Mouse (Mus musculus): ENCODE results near the gene Tent4a.

Tent4a gene

GRCm38 (mm10) chr13:69522161-69522791 lies 12.1 kb downstream of the Tent4a start:
- no peak for TF ChIP-seq POU5F1 (IDR thresholded peaks at IDR 0.05; ENCODE audit: borderline replicate concordance, low read length)
- TF ChIP-seq CTCF (conservative IDR thresholded peaks at IDR 0.05; ENCODE audit: low read length), result no peak
- TF ChIP-seq NANOG (IDR thresholded peaks at IDR 0.05; ENCODE audit: borderline replicate concordance, low read length), result no peak
- peaks cover 82% of the 10 kb centered on the region for H3K4me1 ChIP-seq (replicated peaks; ENCODE audit: low read depth, low read length)
- H3K4me3 ChIP-seq (replicated peaks; ENCODE audit: low read length), result no peak overlapping the region
- peaks cover 19% of the 10 kb centered on the region; the same call in 1 of the 2 replicates for H3K36me3 ChIP-seq (ENCODE audit: insufficient read depth, low read length)
- H3K9me3 ChIP-seq (ENCODE audit: low read length), result no peaks in the 10 kb centered on the region
- no peaks in the 10 kb centered on the region for H3K27me3 ChIP-seq (ENCODE audit: insufficient read depth, low read length)

GRCm38 (mm10) chr13:69519137-69519536 lies 15.3 kb downstream of the Tent4a start:
- TF ChIP-seq POU5F1 (IDR thresholded peaks at IDR 0.05; ENCODE audit: borderline replicate concordance, low read length) (no peak), CTCF (conservative IDR thresholded peaks at IDR 0.05; ENCODE audit: low read length) (no peak), NANOG (IDR thresholded peaks at IDR 0.05; ENCODE audit: borderline replicate concordance, low read length) (no peak)
- H3K4me1 ChIP-seq (replicated peaks; ENCODE audit: low read depth, low read length), result peaks cover 62% of the 10 kb centered on the region
- H3K36me3 ChIP-seq (ENCODE audit: insufficient read depth, low read length), result peaks cover 27% of the 10 kb centered on the region
- H3K27me3 ChIP-seq (ENCODE audit: insufficient read depth, low read length), result no peaks in the 10 kb centered on the region
- H3K4me3 ChIP-seq (replicated peaks; ENCODE audit: low read length), result no peak overlapping the region
- no peaks in the 10 kb centered on the region for H3K9me3 ChIP-seq (ENCODE audit: low read length)

- no peaks in the 10 kb centered on the region for H3K27me3 ChIP-seq (ENCODE audit: insufficient read depth, low read length)
- H3K4me3 ChIP-seq (replicated peaks; ENCODE audit: low read length), result no peak overlapping the region
- peaks cover 47% of the 10 kb centered on the region for H3K4me1 ChIP-seq (replicated peaks; ENCODE audit: low read depth, low read length)
- no peak for TF ChIP-seq NANOG (IDR thresholded peaks at IDR 0.05; ENCODE audit: borderline replicate concordance, low read length)
- TF ChIP-seq POU5F1 (IDR thresholded peaks at IDR 0.05; ENCODE audit: borderline replicate concordance, low read length), result no peak
- H3K36me3 ChIP-seq (ENCODE audit: insufficient read depth, low read length), result peaks cover 39% of the 10 kb centered on the region
- H3K9me3 ChIP-seq (ENCODE audit: low read length), result no peaks in the 10 kb centered on the region
These were observed 17.0 kb downstream of the Tent4a start for GRCm38 (mm10) chr13:69517445-69517844.

- peaks cover 26% of the 10 kb centered on the region for H3K4me1 ChIP-seq (replicated peaks; ENCODE audit: low read depth, low read length)
- TF ChIP-seq POU5F1 (IDR thresholded peaks at IDR 0.05; ENCODE audit: borderline replicate concordance, low read length), result no peak
- TF ChIP-seq CTCF (conservative IDR thresholded peaks at IDR 0.05; ENCODE audit: low read length), result no peak
- TF ChIP-seq NANOG (IDR thresholded peaks at IDR 0.05; ENCODE audit: borderline replicate concordance, low read length), result no peak
These were observed 19.3 kb downstream of the Tent4a start for GRCm38 (mm10) chr13:69515091-69515490.

GRCm38 (mm10) chr13:69509391-69510244 lies 24.8 kb downstream of the Tent4a start:
- no peak overlapping the region for H3K4me3 ChIP-seq (replicated peaks; ENCODE audit: low read length)
- H3K9me3 ChIP-seq (ENCODE audit: low read length), result no peaks in the 10 kb centered on the region
- H3K27me3 ChIP-seq (ENCODE audit: insufficient read depth, low read length), result no peaks in the 10 kb centered on the region
- peaks cover 4% of the 10 kb centered on the region; the same call in 1 of the 2 replicates for H3K4me1 ChIP-seq (replicated peaks; ENCODE audit: low read depth, low read length)
- H3K36me3 ChIP-seq (ENCODE audit: insufficient read depth, low read length), result peaks cover 82% of the 10 kb centered on the region
- TF ChIP-seq POU5F1 (IDR thresholded peaks at IDR 0.05; ENCODE audit: borderline replicate concordance, low read length) (no peak), CTCF (conservative IDR thresholded peaks at IDR 0.05; ENCODE audit: low read length) (peak; percentile 45)

More at GRCm38 (mm10) chr13:69515091-69515490, 19.3 kb downstream of the Tent4a start:
- Histone ChIP-seq H3K9me3 (ENCODE audit: low read length) (no peaks in the 10 kb centered on the region), H3K27me3 (ENCODE audit: insufficient read depth, low read length) (no peaks in the 10 kb centered on the region), H3K36me3 (ENCODE audit: insufficient read depth, low read length) (peaks cover 59% of the 10 kb centered on the region), H3K4me3 (replicated peaks; ENCODE audit: low read length) (no peak overlapping the region)

- no peaks in the 10 kb centered on the region for H3K9me3 ChIP-seq (ENCODE audit: low read length)
- peaks cover 91% of the 10 kb centered on the region for H3K36me3 ChIP-seq (ENCODE audit: insufficient read depth, low read length)
- H3K4me3 ChIP-seq (replicated peaks; ENCODE audit: low read length), result no peak overlapping the region
- peaks cover 4% of the 10 kb centered on the region; the same call in 1 of the 2 replicates for H3K4me1 ChIP-seq (replicated peaks; ENCODE audit: low read depth, low read length)
- H3K27me3 ChIP-seq (ENCODE audit: insufficient read depth, low read length), result no peaks in the 10 kb centered on the region
- TF ChIP-seq CTCF (conservative IDR thresholded peaks at IDR 0.05; ENCODE audit: low read length), result no peak
- no peak for TF ChIP-seq POU5F1 (IDR thresholded peaks at IDR 0.05; ENCODE audit: borderline replicate concordance, low read length)
- no peak for TF ChIP-seq NANOG (IDR thresholded peaks at IDR 0.05; ENCODE audit: borderline replicate concordance, low read length)
These were observed 26.8 kb downstream of the Tent4a start for GRCm38 (mm10) chr13:69507666-69508065.

- Histone ChIP-seq H3K4me3 (replicated peaks; ENCODE audit: low read length) (no peak overlapping the region), H3K36me3 (ENCODE audit: insufficient read depth, low read length) (peaks cover 91% of the 10 kb centered on the region)
- no peak for TF ChIP-seq CTCF (conservative IDR thresholded peaks at IDR 0.05; ENCODE audit: low read length)
These were observed 27.9 kb downstream of the Tent4a start for GRCm38 (mm10) chr13:69506341-69507086.

GRCm38 (mm10) chr13:69502863-69503262 lies 31.6 kb downstream of the Tent4a start:
- Histone ChIP-seq H3K9me3 (ENCODE audit: low read length) (no peaks in the 10 kb centered on the region), H3K27me3 (ENCODE audit: insufficient read depth, low read length) (no peaks in the 10 kb centered on the region), H3K4me1 (replicated peaks; ENCODE audit: low read depth, low read length) (no peaks in the 10 kb centered on the region), H3K4me3 (replicated peaks; ENCODE audit: low read length) (no peak overlapping the region), H3K36me3 (ENCODE audit: insufficient read depth, low read length) (peaks cover 97% of the 10 kb centered on the region)
- TF ChIP-seq POU5F1 (IDR thresholded peaks at IDR 0.05; ENCODE audit: borderline replicate concordance, low read length) (no peak), NANOG (IDR thresholded peaks at IDR 0.05; ENCODE audit: borderline replicate concordance, low read length) (no peak), CTCF (conservative IDR thresholded peaks at IDR 0.05; ENCODE audit: low read length) (no peak)

More at GRCm38 (mm10) chr13:69506341-69507086, 27.9 kb downstream of the Tent4a start:
- H3K4me1 ChIP-seq (replicated peaks; ENCODE audit: low read depth, low read length), result peaks cover 4% of the 10 kb centered on the region; the same call in 1 of the 2 replicates
- no peaks in the 10 kb centered on the region for H3K9me3 ChIP-seq (ENCODE audit: low read length)
- H3K27me3 ChIP-seq (ENCODE audit: insufficient read depth, low read length), result no peaks in the 10 kb centered on the region
